Mouse (Mus musculus): ENCODE measurements at regions not wholly inside any gene's neighbourhood (a gene's known extent, or its start where the extent isn't known, plus 50 kb on each side); places are given as distances from the start of the nearest gene placed in this dataset.
A peak's percentile ranks its signal among the peaks of the same experiment; 100 is the strongest.

DNA sequence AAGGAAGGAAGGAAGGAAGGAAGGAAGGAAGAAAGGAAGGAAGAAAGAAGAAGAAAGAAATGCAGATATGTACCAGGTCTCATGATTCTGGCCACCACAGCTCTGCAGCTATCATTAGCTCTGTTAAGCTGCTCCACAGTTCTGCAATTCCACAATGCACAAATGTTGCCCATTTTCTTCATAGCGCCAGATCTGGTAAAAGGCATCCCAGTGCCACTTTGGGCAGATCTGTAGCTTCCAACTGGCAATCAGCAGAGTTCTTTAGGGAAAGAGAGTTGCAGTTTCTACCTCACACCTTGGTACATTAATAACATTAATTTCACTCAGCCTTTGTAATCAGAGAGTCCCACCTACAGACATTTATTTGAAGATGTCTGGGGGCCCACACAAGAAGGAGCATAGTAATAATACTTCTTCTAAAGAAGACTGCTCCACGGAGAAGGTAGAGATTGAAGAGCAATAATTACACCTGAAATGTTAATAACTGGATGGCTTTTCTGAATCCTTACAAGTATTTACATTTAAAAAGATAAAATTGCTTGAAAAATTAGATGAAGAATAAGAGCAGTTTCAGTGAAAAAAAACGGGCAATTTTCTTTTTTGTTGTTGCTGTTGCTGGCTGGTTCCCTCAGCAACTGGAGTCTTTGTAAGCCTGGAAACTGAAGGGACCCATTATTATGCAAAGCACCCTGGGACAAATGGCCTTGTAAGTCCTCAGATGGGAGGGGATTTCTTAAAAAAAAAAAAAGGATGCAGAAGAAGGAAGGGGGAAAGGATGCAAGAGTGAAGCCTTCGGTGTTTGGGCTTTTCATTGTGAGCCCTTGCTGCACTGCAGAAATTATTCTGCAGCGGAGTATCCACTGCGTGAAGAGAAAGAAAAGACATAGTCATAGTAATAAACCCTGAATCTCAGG lies 418.1 kb upstream of the Nr5a2 start:
- DNase-seq: no peak

DNA sequence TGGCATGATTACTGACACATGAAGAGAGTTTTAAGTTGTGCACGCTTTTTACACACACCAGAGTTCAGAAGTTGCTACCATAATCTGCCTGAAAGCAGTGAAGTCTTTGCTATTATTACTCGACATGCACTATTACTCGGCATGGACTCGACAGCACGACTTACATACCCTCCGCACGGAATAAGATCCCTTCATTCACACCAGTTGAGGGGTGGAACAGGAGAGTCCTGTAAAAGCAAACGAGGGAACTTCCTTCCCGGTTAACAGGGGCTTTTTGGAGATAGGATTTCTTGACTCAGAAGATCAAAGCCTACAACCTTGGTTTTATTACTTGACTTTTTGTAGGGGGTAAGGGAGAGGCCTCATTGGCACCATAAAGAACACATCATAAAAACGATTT lies 416.4 kb upstream of the Nr5a2 start:
- no peak for DNase-seq

DNA sequence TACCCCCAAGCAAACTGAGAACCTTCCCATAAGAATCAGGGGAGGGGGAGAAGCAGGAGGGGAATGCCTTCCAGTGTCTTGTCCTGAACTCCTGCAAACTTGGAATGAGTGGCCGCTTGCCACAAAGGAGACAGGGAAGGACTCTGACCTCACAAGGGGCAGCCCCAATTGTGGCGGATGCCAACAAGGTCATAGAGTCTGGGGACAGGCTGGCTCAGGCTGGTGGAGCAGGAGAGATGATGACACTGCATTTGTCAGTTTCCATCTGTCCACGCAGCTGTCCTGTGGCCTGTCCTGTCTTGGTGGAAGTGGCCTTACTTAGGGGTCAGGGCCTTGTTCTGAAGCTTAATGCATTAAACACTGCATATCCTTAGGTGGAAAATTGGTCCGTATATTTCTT lies 414.4 kb upstream of the Nr5a2 start:
- DNase-seq: peak; percentile 46 to 51

DNA sequence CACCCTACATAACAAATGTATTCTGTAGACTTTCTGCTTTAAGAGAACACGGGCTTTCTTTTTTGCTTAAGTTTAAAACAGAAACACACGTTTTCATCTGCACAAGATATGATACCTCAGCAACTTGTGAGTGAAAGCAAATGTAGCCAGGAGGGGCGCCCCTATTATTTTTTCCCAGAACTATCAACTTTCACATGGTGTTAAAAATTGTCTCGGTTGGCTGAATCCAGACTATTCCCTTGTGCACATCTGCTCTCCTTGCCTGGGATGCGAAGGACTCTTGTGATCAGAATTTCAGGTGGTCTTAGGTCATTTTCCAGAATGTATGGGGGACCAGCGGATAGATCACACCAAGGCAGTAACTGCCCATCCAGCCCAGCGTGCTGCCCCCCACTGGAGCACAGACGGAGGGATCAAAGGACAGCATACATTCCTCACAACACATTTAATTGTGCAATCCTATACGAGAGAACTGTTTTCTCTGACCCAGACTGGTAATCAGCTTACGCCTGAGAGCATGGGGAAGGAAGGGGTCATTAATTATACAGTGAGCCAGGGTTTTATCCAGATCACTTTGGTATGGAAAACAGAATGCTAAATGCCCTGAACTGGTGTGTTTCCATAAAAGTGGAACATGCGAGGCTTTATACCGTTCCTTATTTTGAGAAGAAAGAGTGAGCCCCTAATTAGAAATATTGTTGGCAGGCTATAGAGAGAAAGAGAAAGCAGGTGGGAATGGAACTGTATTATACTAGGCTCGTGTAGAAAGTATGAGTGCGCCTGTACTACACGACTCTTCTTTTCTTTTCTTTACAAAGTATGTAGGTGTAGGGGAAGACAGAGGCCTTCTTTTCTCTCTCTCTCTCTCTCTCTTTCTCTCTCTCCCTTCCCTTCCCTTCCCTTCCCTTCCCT lies 413.5 kb upstream of the Nr5a2 start:
- DNase-seq: no peak

DNA sequence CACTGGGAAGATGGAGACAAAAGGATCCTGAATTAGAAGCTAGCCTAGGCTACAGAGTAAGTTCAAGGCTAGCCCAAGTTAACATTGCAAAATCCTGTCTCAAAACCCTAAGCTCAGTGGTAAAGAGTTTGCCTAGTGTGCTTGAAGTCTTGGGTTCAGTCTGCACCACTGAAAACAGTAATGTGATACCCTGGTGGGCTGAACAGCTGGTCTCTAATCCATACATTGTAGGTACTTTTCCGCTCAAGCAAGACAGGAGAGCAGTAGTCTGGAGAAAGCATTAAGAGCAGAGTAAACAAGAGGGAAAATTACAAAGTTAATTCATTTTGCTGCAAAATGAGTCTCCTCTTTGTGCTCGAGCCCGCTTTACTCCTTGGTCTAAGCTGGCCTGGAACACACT lies 412.0 kb upstream of the Nr5a2 start:
- DNase-seq: no peak

DNA sequence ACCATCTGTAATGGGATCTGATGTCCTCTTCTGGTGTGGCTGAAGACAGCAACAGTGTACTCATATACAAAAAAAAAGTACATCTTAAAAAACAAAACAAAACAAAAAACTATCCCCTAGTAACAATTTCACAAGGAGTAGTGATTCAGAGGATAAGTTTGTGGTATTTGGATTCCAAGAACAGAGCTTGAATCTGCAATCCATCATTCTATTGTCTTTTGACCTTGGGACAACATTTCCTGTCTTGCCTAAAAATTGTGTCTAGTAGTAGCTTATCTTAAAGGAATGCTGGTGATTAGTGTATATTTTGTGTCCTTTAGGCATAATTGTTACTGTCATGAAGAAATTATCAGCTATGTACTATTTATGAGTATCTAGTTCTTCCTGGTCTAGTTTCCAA lies 404.1 kb upstream of the Nr5a2 start:
- DNase-seq: no peak

DNA sequence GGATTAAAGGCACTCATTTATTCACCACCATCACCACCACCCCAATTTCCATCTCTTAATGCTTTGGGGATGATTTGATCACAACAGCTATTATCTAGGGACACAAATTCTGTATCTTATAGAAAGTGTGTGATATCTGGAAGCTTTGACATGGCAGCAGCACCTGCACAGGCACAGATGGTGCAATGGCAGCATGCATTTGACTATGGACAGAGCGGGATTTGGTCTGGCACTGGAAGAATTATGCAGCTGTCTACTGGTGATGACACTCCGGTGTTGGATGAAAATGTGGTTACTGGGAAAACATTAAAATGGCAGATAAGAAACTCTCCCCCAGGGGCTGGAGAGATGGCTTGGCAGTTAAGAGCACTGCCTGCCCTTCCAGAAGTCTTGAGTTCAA lies 403.7 kb upstream of the Nr5a2 start:
- DNase-seq: no peak

DNA sequence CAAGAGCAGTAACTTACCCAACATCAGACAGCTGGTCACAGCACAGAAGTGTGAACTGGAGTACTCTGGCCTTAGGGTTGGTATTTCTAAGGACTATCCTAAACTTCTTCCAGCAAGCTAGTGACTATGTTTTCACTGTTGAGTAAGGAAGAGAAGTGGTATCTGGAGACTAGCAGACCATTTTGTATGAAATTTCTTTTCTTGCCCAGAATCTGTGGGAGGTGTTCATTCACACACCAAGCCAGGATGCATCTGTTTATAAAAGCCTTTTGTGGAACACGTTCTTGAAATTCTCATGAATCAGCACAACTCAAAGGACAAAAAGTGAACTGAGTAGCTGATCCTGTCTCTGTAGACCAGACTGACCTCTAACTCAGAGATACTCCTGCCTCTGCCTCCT lies 403.3 kb upstream of the Nr5a2 start:
- no peak for DNase-seq

DNA sequence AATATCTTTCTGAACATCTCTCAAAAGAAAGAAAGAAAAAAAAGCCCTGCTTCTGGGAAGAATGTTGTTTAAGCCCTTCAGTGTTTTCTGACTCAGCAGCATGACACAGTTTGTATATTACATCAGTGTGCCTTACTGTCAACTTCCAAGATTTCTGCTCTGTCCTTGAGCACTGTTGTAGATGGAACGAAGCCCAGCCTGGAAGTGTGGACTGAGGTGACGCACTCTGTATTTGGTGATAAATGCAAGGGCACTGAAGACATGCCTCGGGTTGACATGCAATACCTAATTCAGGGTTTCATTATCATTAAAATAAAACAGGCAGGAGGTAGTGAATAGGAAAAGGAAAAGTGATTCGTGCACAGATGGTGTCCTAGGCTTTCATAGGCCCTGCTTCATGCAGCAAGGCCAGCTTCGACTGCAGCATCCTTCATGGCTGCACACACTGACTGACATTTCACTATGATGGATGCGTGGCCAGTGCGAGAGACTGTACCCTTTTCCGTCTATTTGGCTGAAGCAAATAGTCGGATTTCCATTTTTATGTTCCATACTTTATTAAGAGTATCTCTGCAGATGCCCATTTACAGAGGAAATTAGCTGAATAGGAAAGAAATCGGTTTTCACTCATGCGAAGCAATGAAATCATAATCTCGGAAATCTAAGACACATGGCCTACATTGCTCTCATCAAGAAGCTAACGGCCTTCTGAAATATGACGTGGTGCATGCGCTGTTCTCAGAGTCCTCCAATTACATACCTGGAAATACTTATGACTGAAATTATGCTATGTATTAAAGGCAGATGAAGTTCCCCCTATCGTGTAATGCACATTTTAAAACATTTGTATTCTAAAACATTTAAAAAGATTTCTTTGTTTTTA lies 400.7 kb upstream of the Nr5a2 start:
- DNase-seq: peak; percentile 20 to 33

DNA sequence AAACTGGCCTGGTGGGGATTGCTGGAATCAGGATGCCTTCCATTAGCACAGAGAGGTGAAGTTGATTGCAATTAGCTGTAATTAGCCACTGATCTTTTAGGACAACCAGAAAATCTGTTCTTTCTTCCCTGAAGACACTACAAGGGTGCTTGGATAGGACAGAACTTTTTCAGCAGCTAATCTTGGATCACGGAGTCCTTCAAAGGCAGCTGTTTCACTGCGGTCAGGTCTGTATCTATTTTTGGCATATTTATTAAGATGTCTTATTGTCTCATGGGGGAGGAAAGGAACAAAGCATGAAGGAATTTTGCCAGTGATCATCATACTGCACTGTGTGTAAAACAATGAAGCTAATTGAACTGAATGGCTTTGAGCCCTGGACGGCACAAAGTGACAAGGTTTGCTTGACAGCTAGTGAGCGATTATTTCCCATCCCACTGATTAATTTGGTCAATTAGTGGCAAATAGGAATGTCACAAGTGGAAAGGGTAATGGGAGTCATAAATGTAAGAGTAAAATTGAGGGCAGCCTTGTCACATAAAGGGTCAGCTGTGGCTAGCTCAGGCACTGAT lies 395.8 kb upstream of the Nr5a2 start:
- no peak for DNase-seq

DNA sequence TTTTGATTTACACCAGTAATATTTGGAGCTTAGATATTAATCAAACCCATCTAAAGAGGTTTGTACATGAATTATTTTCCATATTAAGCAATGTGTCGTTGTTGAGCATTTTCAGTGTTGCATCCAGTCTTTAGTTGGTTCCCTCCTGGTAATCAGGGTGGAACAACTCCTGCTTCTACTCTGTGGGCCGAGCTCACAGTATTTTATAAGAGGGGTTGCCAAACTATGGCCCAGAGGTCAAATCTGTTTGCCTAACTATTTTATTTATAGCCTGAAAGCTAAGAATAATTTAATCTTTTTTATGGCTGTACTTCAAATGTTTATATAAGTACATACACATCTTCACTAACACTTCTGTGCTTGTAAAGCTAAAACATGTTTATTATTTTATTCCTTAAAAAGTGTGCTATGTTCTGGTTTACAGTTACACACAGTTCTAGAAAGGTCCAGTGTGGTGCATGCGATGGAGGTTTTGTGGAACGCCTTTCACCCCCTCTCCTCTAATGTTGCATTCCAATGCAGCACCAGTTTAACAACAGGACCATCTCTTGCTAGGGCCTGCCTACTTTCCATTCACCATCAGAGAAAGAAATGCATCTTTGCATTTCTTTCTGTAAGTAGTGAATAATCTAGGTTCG lies 392.3 kb upstream of the Nr5a2 start:
- DNase-seq: no peak

DNA sequence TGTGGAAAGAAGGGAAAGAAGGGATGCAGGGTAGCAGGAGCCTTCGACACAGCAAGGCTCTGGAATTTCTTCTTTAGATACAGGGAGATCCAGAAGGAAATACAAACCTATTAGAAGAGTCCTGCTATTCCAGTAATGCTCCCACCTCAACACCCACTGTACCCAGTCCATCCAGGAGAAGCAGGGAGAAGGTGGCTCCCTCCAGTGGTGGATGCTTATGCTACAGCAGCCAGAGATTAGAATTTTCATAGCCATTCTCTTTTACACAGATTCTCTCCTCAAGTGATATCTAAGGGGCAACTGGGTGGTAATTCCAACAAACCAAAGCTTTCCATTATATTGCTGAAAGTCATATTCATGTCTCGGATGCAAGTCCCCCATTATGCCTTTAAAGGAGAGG lies 373.9 kb upstream of the Nr5a2 start:
- peak; percentile 47 to 64 for DNase-seq

DNA sequence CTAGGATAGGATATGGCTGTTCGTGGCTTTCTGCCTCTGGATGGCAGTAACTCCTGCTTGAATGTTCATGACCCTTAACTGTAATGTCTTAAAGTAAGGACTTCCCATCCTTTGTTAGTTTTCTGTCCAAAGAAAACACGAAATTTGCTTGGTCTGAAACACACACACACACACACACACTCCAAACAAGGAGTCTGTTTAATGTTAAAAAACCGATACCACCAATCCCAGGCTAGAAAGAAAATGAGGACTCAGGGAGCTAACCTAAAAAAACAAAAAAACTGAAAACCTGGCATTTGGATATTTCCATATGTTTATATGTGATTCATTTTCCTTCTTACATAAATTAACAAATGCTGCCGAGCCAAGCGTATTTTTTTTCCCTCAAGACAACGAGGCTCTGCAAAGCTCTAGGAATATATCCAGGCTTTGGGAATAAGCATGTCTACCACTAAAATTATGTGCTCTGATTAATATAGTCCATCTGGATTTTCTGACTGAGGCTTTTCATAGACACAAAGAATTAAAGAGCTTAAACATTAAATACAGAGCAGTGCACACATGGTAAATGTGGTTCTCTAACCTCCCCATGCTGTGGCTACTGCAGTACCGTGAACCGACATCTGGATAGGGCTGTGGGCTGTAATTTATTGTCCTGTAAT lies 372.0 kb upstream of the Nr5a2 start:
- peak; percentile 67 to 68 for DNase-seq

DNA sequence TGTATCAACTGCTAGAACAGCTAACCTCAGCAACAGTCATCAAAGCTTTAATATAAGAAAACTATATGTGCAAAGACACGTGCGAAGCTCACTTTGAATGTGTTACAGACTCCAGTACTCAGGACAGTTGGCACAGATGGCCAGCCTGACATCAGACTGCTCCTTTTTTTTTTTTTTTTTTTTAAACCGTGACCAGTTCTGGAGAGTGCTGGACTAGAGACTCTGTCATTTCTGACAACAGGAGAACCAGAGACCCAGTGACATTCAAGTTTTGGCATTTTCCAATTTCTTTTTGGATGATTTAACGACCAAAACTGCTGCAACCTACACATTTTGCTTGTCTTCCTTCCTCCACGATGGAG lies 371.5 kb upstream of the Nr5a2 start:
- peak; percentile 59 to 60 for DNase-seq

DNA sequence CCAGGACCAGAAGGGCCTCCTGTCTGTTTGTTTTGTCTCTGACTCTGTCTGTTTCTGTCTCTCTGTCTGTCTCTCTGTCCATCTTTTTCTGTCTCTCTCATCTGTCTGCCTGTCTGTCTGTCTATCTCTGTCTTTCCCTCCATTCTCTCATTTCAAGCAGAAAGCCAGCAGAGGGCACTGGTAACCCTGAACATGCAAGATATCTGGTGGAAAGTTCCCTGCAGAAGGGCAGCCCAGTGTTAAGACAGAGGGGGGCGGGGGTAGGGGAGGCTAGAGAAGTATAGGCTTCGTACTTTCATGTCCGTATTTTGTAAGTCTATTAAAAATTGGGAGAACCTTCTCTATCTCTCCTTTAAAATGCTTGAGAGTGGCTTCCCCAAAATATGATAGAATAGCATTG lies 370.4 kb upstream of the Nr5a2 start:
- peak; percentile 80 to 82 for DNase-seq

DNA sequence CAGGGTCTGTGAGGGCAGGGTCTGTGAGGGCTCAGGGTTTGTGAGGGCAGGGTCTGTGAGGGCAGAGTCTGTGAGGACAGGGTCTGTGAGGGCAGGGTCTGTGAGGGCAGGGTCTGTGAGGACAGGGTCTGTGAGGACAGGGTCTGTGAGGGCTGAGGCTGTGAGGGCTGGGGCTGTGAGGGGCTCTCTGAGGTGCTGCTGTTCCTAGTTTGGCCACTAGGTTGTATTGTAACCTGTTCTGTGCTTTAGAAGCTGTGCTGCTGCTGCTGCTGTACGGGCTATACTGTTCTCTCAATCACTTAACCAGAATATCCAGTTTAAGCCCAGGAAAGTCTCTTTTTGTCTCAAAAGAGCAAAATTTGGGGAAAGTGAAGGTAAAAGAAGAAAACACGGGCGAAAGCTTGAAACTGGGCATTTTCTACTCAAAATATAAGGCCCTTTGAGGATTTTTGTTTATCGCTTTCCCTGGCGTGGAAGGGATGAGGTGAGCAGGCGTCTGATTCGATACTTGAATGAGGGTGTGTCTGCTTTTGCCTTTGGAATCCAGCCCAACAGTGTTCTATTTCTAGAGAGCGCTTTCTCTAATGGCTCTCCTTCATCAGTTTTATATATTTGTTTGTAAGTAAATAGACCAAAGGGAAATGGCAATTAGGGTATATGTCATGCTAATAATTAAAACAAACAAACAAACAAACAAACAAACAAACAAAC lies 363.8 kb upstream of the Nr5a2 start:
- DNase-seq: peak; percentile 70 to 72

DNA sequence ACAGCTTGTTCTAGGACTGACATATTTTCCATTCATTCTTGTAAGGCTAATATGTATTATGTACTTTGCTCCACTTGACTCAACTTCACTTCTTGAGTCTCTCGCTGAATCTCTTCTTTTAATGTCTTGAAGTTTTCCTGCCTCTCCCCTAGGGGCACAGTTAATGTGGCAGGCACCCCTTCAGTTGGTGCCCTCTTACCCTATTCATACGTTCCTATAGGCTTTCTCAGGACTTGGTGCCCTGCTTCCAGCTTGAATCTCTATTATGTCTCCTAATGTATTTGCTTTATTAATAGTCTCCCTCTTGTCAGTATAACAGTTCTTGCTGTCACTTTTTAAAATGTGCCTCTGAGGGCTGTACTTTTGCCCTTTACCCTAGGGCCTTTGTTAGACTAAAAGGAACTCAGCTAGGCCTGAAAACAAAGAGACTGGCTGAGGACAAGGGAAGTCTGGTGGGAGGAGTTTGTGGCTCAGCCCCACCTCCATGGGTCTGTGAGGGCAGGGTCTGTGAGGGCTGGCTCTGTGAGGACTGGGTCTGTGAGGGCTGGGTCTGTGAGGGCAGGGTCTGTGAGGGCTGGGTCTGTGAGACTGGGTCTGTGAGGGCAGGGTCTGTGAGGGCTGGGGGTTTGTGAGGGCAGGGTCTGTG lies 362.9 kb upstream of the Nr5a2 start:
- no peak for DNase-seq

DNA sequence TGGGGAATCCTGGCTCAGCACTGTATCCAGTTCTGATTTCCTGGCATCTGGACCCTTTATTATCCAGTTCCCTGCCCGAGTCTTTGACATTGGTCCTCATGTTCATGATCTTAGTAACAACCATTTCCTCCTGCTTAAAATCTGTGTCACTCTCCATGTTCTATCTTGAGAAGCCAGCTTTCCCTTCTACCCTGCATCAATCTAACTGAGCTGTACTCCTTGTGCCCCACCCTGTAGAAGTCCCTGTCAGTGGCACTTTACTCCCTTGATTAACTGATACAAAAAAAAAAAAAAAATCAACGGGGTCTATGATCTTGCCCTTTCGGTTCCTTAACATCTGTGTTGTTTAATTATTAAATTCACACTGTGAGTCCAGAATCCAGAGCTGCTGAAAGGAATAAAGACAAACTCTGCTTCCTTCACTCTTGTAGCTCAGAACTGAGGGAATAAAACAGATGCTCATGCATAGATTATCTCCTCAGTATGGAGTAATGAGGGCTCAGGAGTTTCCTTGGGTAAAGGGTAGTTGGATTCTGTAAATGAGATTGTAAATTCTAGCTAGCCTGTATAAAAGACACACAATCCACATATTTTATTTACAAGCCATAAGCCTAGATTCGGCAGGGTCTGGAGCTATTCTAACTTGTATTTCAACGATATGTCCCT lies 342.6 kb upstream of the Nr5a2 start:
- no peak for DNase-seq

DNA sequence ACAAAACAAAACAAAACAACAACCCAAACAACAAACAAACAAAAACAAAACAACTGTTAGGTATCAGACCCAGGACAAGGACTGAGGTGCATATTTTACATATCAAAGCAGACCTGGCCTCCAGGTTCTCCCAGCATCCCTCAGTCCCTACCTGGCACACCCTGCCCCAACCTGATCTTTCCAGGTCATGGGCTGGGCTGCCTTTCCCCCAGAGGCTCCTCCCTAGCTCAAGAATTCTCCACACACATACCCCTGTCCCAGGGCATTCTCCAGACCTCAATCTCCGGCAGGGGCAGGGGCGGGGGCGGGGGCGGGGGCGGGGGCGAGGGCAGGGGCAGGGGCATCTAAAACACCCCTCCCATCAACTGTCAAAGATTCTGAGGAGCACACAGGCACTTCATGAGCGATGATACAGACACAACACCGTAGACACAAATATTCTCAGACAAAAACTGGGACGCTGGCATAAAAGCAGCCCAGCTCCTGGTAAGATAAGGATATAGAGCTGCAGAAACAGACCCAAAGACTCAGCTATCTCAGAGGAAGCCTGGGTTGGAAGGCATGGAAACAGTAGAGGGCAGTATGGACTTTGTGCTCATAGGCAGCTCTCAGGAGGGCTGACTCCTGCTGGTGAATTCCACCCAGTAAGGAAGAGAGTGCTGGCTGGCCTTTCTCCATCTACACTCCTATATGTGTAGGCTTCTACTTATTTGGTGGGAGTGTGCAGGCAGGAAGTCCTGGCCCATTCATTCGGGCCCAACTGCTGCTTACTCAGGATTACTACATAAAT lies 337.7 kb upstream of the Nr5a2 start:
- DNase-seq: peak in 1 of 2 experiments; percentile 3
